Mouse (Mus musculus) lung, postnatal 0 days (tissue): Measurements from ENCODE around the gene Slc39a2. TPM values are rescaled to one million over a fixed set of nuclear protein-coding genes. Genes with fewer than 3 reads are reported as not detected.
"Not testable (repeated sequence)": the region's sequence is repeated elsewhere in the genome, so short reads cannot be mapped to it uniquely, and the experiment has no call there.

Experiments
- ATAC-seq: fragments of 200-750 bp; cut with Nextera tagmentation; 2 replicates; pipeline ENCODE4 v1.8.0; 2017; ENCODE audit warnings: moderate library complexity
- DNase-seq: peaks from one replicate; pipeline ENCODE4 v3.0.0-alpha.2; 2016; ENCODE audit warnings: low spot score
- H3K27ac ChIP-seq: fragments of 300-500 bp; sonication (generic); 2 replicates; pipeline ENCODE4 v1.5.1; 2014; ENCODE audit warnings: antibody characterized with exemption, mild to moderate bottlenecking, low read length, mixed read lengths
- H3K27me3 ChIP-seq: fragments of 300-500 bp; sonication (generic); replicated peaks from 2 replicates; pipeline ENCODE4 v1.6.1; 2014; ENCODE audit warnings: low read length, mixed read lengths; ENCODE audit not compliant: insufficient read depth
- H3K36me3 ChIP-seq: fragments of 300-500 bp; sonication (generic); 2 replicates; pipeline ENCODE4 v1.6.1; 2014; ENCODE audit warnings: low read length, mixed read lengths; ENCODE audit not compliant: insufficient read depth
- H3K4me1 ChIP-seq: fragments of 300-500 bp; sonication (generic); 2 replicates; pipeline ENCODE4 v1.6.1; 2014; ENCODE audit warnings: antibody characterized with exemption, low read depth, low read length, mixed read lengths; ENCODE audit not compliant: insufficient read depth
- H3K4me2 ChIP-seq: fragments of 300-500 bp; sonication (generic); replicated peaks from 2 replicates; pipeline ENCODE4 v1.6.1; 2014; ENCODE audit warnings: low read depth, mild to moderate bottlenecking, low read length, moderate library complexity, mixed read lengths
- H3K4me3 ChIP-seq: fragments of 300-500 bp; sonication (generic); 2 replicates; pipeline ENCODE4 v1.5.1; 2014; ENCODE audit warnings: low read depth, low read length
- H3K9ac ChIP-seq: fragments of 300-500 bp; sonication (generic); replicated peaks from 2 replicates; pipeline ENCODE4 v1.6.1; 2014; ENCODE audit warnings: low read depth, mild to moderate bottlenecking
- H3K9me3 ChIP-seq: fragments of 300-500 bp; sonication (generic); 2 replicates; pipeline ENCODE4 v1.6.1; 2016; ENCODE audit warnings: low read length, mixed read lengths
- CTCF ChIP-seq: IDR thresholded peaks from 2 replicates; pipeline ENCODE4 v1.5.1; 2016; ENCODE audit warnings: antibody characterized with exemption, mild to moderate bottlenecking
- EP300 ChIP-seq: IDR thresholded peaks from 2 replicates; pipeline ENCODE4 v1.6.1; 2016; ENCODE audit warnings: antibody characterized with exemption, mild to moderate bottlenecking, control low read depth
- WGBS: fragments of 180-500 bp; shearing (Covaris S2); extraction: QIAGEN DNeasy Blood & Tissue Kit; methylation state at CpG from one replicate; pipeline ENCODE4 v1.1.7; 2014; 5-methylcytosine and 5-hydroxymethylcytosine counted together
- polyA plus RNA-seq: library from polyadenylated mRNA; unstranded; fragments of >200 nt; fragmentation: Nextera tagmentation; extraction: Ambion mirVana; gene quantifications from 2 replicates; pipeline ENCODE4 v1.2.1, GENCODE M21; 2015

Gene Slc39a2
- polyA plus RNA-seq, 1 experiment from 2014 or later = 3.7 TPM

DNA sequence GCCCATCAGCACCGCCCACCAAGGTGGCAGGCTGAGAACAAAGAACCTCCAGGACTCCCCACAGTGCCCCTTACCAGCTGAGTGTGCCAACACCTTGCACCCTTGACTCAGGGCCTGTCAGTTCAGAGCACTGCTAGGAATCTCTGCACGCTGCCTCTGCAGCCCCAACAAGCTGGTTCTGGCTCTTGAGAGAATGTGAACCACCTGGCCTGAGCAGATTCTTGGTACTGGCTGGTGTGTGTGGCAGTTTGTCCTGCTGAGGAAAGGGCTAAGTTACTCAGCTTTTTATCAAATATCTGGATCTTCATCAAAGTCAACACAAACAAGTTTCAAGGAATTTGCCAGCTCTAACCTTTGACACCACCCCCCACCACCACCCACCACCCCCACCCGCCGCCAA lies 30.8 kb downstream of the Slc39a2 start:
- Histone ChIP-seq H3K4me1 (peaks cover 6% of the 10 kb centered on the region; the same call in 1 of the 2 replicates), H3K36me3 (no peaks in the 10 kb centered on the region), H3K4me2 (no peak overlapping the region), H3K27ac (no peak overlapping the region), H3K27me3 (no peaks in the 10 kb centered on the region), H3K9me3 (no peaks in the 10 kb centered on the region), H3K4me3 (no peak overlapping the region), H3K9ac (no peak overlapping the region)
- WGBS = 72% methylated on average over 4 of the region's 4 CpGs
- DNase-seq (no peak), ATAC-seq (no peak)
- TF ChIP-seq CTCF (no peak), EP300 (no peak)

DNA sequence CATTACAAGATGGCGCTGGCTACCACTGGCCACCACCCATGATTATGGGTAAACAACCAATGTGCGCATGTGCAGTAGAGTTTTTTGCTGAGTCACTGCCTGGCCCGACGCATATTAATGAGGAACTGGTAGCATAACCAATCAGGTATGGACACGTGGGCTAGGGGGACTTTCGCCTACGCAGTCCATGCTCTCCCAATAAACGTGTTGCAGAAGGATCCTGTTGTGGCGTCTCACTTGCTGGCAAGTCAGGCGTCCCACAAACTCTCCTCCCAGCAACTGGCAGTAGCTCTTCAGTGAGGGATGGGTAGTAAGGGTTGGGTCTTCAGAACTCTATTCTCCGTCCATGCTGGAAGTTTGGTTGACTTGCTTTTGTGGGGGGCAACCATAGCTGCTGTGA lies 34.2 kb downstream of the Slc39a2 start:
- not testable (repeated sequence) for H3K4me1 ChIP-seq, H3K9me3 ChIP-seq, H3K9ac ChIP-seq, ATAC-seq, DNase-seq, H3K36me3 ChIP-seq, H3K4me2 ChIP-seq, H3K27ac ChIP-seq, H3K27me3 ChIP-seq, H3K4me3 ChIP-seq
- WGBS = 91% methylated on average over 11 of the region's 11 CpGs

DNA sequence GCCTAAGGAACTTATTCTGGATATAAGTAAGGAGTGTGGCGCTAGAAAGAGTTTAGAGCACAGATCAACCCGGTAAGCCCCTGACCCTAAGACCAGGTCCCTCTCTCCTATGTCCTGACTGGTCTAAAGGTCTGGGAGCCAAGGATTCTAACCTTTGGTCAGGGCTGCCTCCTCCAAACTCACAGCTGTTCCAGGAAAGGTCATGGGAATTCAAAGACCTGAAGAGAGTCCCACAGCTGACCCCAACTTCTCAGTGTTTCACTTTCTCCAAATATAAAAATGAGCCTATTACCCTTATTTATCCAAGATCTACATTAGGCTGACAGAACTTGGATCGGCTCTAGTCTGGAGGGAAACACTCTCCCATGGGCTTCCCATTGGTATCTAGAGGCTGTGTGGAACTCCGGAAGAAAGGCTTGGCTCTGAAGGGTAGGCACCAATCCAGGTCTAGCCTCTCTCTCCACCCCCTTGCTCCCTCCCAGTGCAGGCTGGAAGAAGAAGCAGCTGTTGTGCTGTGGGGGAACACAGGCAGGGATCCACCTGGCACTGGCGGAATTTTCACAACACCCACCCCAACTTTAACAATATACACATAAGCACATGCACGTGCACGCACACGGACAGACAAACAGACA lies 36.7 kb downstream of the Slc39a2 start:
- H3K4me3 ChIP-seq = no peak overlapping the region
- TF ChIP-seq EP300 (peak; percentile 54; the same call in 1 of the 2 replicates), CTCF (no peak)

DNA sequence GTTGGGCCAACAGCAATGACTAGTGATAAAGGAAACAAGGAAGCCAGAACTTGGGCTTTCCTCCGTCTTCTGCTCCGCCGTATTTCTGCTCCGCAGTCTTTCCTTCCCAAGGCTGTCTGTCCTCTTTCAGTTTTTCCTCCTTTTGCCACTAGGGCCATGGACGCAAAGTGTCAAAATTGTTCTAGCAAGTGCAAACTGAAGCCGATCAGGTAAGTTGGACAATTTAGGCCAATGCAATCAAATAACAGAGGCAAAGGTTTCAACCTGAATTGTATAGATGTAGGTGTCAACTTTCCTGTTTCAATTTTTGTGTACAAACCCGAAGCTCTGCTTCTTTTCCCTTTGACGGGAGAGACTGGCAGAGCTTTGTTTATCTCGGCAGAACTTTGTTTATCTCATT lies 37.3 kb downstream of the Slc39a2 start:
- DNase-seq (no peak), ATAC-seq (no peak)
- 44% methylated on average over 9 of the region's 9 CpGs for WGBS
- H3K27me3 ChIP-seq = no peaks in the 10 kb centered on the region
- H3K9ac ChIP-seq = no peak overlapping the region
- H3K36me3 ChIP-seq = no peaks in the 10 kb centered on the region
- peak overlapping the region; percentile 65 for H3K27ac ChIP-seq
- no peak overlapping the region; the same call in 1 of the 2 replicates for H3K4me2 ChIP-seq
- H3K4me1 ChIP-seq = peaks cover 4% of the 10 kb centered on the region; the same call in 1 of the 2 replicates
- no peaks in the 10 kb centered on the region for H3K9me3 ChIP-seq
- no peak overlapping the region for H3K4me3 ChIP-seq
- TF ChIP-seq EP300 = no peak
- TF ChIP-seq CTCF = peak; percentile 27

More for the DNA sequence above, 36.7 kb downstream of the Slc39a2 start:
- H3K9me3 ChIP-seq = no peaks in the 10 kb centered on the region
- WGBS = 50% methylated on average over 8 of the region's 8 CpGs
- peak; percentile 86 for ATAC-seq
- no peaks in the 10 kb centered on the region for H3K36me3 ChIP-seq
- no peaks in the 10 kb centered on the region for H3K27me3 ChIP-seq
- no peak overlapping the region for H3K9ac ChIP-seq
- H3K4me1 ChIP-seq = peaks cover 4% of the 10 kb centered on the region; the same call in 1 of the 2 replicates
- DNase-seq = peak; percentile 91
- H3K4me2 ChIP-seq = no peak overlapping the region; the same call in 1 of the 2 replicates
- peak overlapping the region; percentile 65 for H3K27ac ChIP-seq

DNA sequence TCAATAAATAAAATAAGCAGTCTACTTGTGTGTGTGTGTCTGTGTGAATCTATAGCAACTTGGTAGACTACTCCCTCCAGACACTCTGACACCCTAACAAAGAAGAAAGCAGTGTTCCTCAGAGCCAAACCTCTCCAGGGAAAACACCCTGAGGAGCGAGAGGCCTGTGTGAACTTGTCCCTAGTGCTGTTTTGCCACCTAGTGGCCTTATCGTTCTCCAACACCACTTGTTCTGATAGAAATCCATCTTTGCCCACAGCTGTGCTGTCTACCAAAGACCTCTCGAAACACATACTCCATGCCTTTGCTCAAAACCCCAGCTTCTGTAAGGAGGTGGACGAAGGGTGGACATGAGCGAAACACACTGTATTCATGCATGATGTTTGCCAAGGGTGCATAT lies 38.1 kb downstream of the Slc39a2 start:
- Histone ChIP-seq H3K27ac (peak overlapping the region; percentile 65; the same call in 1 of the 2 replicates), H3K4me1 (peaks cover 4% of the 10 kb centered on the region; the same call in 1 of the 2 replicates), H3K27me3 (no peaks in the 10 kb centered on the region), H3K9me3 (no peaks in the 10 kb centered on the region), H3K4me3 (no peak overlapping the region), H3K4me2 (no peak overlapping the region), H3K36me3 (no peaks in the 10 kb centered on the region), H3K9ac (no peak overlapping the region)
- ATAC-seq (peak; percentile 76), DNase-seq (peak; percentile 95)
- TF ChIP-seq EP300 (no peak), CTCF (peak; percentile 89)
- WGBS = 27% methylated on average over 5 of the region's 5 CpGs

DNA sequence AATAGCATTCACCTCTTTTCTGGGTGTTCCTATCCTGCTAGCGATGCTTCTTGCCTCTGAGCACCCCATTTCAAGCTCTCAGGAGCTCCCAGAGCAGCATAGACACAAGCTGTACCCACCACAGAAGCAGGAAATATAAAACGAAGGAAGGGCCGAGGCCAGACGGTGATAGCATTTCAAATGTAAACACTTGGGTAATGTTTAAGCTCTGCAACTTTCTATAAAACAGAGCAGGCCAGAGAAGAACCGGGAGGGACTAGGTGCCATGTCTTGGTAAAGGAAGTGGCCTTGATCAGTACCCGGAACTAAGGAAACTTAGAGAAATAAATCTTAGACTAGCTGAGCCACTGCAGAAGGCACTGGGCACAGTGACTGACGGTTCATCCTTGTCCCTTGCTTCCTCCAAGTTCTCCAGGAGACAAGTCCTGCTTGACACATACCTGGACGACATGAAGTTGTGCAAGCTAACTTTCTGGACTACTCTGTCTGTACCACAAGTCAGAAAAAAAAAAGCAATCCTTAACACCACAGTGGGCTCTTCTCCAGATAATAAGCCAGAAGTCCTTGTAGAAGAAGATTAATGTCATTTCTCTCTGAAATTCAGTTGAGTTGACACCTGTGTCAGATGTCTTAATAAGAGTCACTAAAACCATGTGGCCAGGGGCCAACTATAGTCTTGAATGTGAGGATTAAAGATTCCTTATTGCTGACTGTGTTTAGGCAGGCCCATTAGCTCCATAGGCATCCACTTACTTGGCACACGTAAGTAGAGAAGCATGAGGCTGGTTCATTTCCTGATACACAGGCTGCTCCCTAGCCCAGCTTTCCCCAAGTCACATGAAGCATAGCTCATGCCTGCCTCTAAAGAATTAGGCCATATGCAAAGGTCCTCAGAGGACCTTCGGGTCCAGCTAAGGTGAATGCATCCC lies 39.7 kb downstream of the Slc39a2 start:
- no peak overlapping the region for H3K4me3 ChIP-seq
- no peaks in the 10 kb centered on the region for H3K36me3 ChIP-seq
- DNase-seq (no peak), ATAC-seq (no peak)
- no peaks in the 10 kb centered on the region for H3K27me3 ChIP-seq
- no peak overlapping the region for H3K27ac ChIP-seq
- peaks cover 4% of the 10 kb centered on the region; the same call in 1 of the 2 replicates for H3K4me1 ChIP-seq
- H3K9ac ChIP-seq = no peak overlapping the region
- no peak for TF ChIP-seq CTCF
- TF ChIP-seq EP300 = peak; percentile 38; the same call in 1 of the 2 replicates
- H3K9me3 ChIP-seq = no peaks in the 10 kb centered on the region
- WGBS = 23% methylated on average over 10 of the region's 10 CpGs
- no peak overlapping the region for H3K4me2 ChIP-seq
